Mouse (Mus musculus): Measurements from ENCODE around the gene Htr3a. TPM values are rescaled to one million over a fixed set of nuclear protein-coding genes. Genes with fewer than 3 reads are reported as not detected.
A peak's percentile ranks its signal among the peaks of the same experiment; 100 is the strongest.

Gene Htr3a
- polyA plus RNA-seq (2014; fragmentation: Nextera tagmentation; extraction: Ambion mirVana) = 1.3 and 2.5 TPM in 2 replicates

- Histone ChIP-seq H3K4me2 (ENCODE audit: low read depth, low read length) (peak within 1 kb of the TSS; percentile 29), H3K4me3 (ENCODE audit: low read depth, low read length) (no peak within 1 kb of the TSS), H3K27me3 (ENCODE audit: control insufficient read depth, insufficient read depth, low read length) (no peaks in the 10 kb centered on the region), H3K9ac (replicated peaks; ENCODE audit: low read length) (no peak within 1 kb of the TSS), H3K4me1 (ENCODE audit: control insufficient read depth, insufficient read depth, low read length) (peaks cover 3% of the 10 kb centered on the region; the same call in 1 of the 2 replicates), H3K36me3 (replicated peaks; ENCODE audit: control insufficient read depth, insufficient read depth, low read depth, low read length) (no peaks in the 10 kb centered on the region), H3K9me3 (replicated peaks; ENCODE audit: control insufficient read depth, low read length) (no peaks in the 10 kb centered on the region), H3K27ac (replicated peaks; ENCODE audit: low read depth, low read length) (no peak within 1 kb of the TSS)
- ATAC-seq (replicated peaks; ENCODE audit: insufficient number of reproducible peaks, low FRiP score, low TSS enrichment, low read depth) = no peak; the same call in 1 of the 2 replicates
- WGBS = 2% methylated on average over 9 of the region's 9 CpGs
- DNase-seq (ENCODE audit: low spot score) = peak; percentile 79
Measured at GRCm38 (mm10) chr9:48910885-48911537, at the start of gene Htr3a. Htr3a (minus strand) TSS chr9:48911099.

GRCm38 (mm10) chr9:48947565-48947964, 36.7 kb upstream of the Htr3a start:
- no peaks in the 10 kb centered on the region for H3K27me3 ChIP-seq (ENCODE audit: control insufficient read depth, insufficient read depth, low read length)
- DNase-seq (ENCODE audit: low spot score) = no peak
- no peak overlapping the region for H3K4me2 ChIP-seq (ENCODE audit: low read depth, low read length)
- no peaks in the 10 kb centered on the region for H3K9me3 ChIP-seq (replicated peaks; ENCODE audit: control insufficient read depth, low read length)
- H3K9ac ChIP-seq (replicated peaks; ENCODE audit: low read length) = no peak overlapping the region
- no peak for ATAC-seq (replicated peaks; ENCODE audit: insufficient number of reproducible peaks, low FRiP score, low TSS enrichment, low read depth)
- no peak overlapping the region for H3K4me3 ChIP-seq (ENCODE audit: low read depth, low read length)
- 92% methylated on average over 4 of the region's 4 CpGs for WGBS
- H3K27ac ChIP-seq (replicated peaks; ENCODE audit: low read depth, low read length) = no peak overlapping the region
- no peaks in the 10 kb centered on the region for H3K4me1 ChIP-seq (ENCODE audit: control insufficient read depth, insufficient read depth, low read length)
- no peaks in the 10 kb centered on the region for H3K36me3 ChIP-seq (replicated peaks; ENCODE audit: control insufficient read depth, insufficient read depth, low read depth, low read length)

- no peaks in the 10 kb centered on the region for H3K4me1 ChIP-seq (ENCODE audit: control insufficient read depth, insufficient read depth, low read length)
- H3K27me3 ChIP-seq (ENCODE audit: control insufficient read depth, insufficient read depth, low read length) = no peaks in the 10 kb centered on the region
- ATAC-seq (replicated peaks; ENCODE audit: insufficient number of reproducible peaks, low FRiP score, low TSS enrichment, low read depth) = no peak
- no peaks in the 10 kb centered on the region for H3K36me3 ChIP-seq (replicated peaks; ENCODE audit: control insufficient read depth, insufficient read depth, low read depth, low read length)
- no peak overlapping the region for H3K4me3 ChIP-seq (ENCODE audit: low read depth, low read length)
- no peak for DNase-seq (ENCODE audit: low spot score)
- no peak overlapping the region for H3K27ac ChIP-seq (replicated peaks; ENCODE audit: low read depth, low read length)
- H3K9me3 ChIP-seq (replicated peaks; ENCODE audit: control insufficient read depth, low read length) = no peaks in the 10 kb centered on the region
- H3K4me2 ChIP-seq (ENCODE audit: low read depth, low read length) = no peak overlapping the region
- no peak overlapping the region for H3K9ac ChIP-seq (replicated peaks; ENCODE audit: low read length)
- 73% methylated on average over 1 of the region's 1 CpGs for WGBS
Measured at GRCm38 (mm10) chr9:48942349-48942748, 31.4 kb upstream of the Htr3a start.

GRCm38 (mm10) chr9:48929436-48929835, 18.5 kb upstream of the Htr3a start:
- H3K4me1 ChIP-seq (ENCODE audit: control insufficient read depth, insufficient read depth, low read length) = no peaks in the 10 kb centered on the region
- H3K27me3 ChIP-seq (ENCODE audit: control insufficient read depth, insufficient read depth, low read length) = no peaks in the 10 kb centered on the region
- WGBS = 85% methylated on average over 5 of the region's 5 CpGs
- no peak overlapping the region for H3K27ac ChIP-seq (replicated peaks; ENCODE audit: low read depth, low read length)
- no peaks in the 10 kb centered on the region for H3K9me3 ChIP-seq (replicated peaks; ENCODE audit: control insufficient read depth, low read length)
- ATAC-seq (replicated peaks; ENCODE audit: insufficient number of reproducible peaks, low FRiP score, low TSS enrichment, low read depth) (no peak), DNase-seq (ENCODE audit: low spot score) (no peak)
- H3K4me3 ChIP-seq (ENCODE audit: low read depth, low read length) = no peak overlapping the region
- no peaks in the 10 kb centered on the region for H3K36me3 ChIP-seq (replicated peaks; ENCODE audit: control insufficient read depth, insufficient read depth, low read depth, low read length)
- H3K4me2 ChIP-seq (ENCODE audit: low read depth, low read length) = no peak overlapping the region
- no peak overlapping the region for H3K9ac ChIP-seq (replicated peaks; ENCODE audit: low read length)

GRCm38 (mm10) chr9:48928781-48929180, 17.9 kb upstream of the Htr3a start:
- no peak overlapping the region for H3K4me3 ChIP-seq (ENCODE audit: low read depth, low read length)
- no peak overlapping the region for H3K9ac ChIP-seq (replicated peaks; ENCODE audit: low read length)
- H3K4me2 ChIP-seq (ENCODE audit: low read depth, low read length) = no peak overlapping the region
- WGBS = 63% methylated on average over 3 of the region's 3 CpGs
- no peak overlapping the region for H3K27ac ChIP-seq (replicated peaks; ENCODE audit: low read depth, low read length)
- no peak for DNase-seq (ENCODE audit: low spot score)
- no peaks in the 10 kb centered on the region for H3K36me3 ChIP-seq (replicated peaks; ENCODE audit: control insufficient read depth, insufficient read depth, low read depth, low read length)
- no peaks in the 10 kb centered on the region for H3K27me3 ChIP-seq (ENCODE audit: control insufficient read depth, insufficient read depth, low read length)
- ATAC-seq (replicated peaks; ENCODE audit: insufficient number of reproducible peaks, low FRiP score, low TSS enrichment, low read depth) = no peak
- no peaks in the 10 kb centered on the region for H3K4me1 ChIP-seq (ENCODE audit: control insufficient read depth, insufficient read depth, low read length)
- H3K9me3 ChIP-seq (replicated peaks; ENCODE audit: control insufficient read depth, low read length) = no peaks in the 10 kb centered on the region

GRCm38 (mm10) chr9:48916011-48916788, 5.3 kb upstream of the Htr3a start:
- Histone ChIP-seq H3K4me1 (ENCODE audit: control insufficient read depth, insufficient read depth, low read length) (no peaks in the 10 kb centered on the region), H3K4me3 (ENCODE audit: low read depth, low read length) (no peak overlapping the region), H3K4me2 (ENCODE audit: low read depth, low read length) (no peak overlapping the region), H3K27ac (replicated peaks; ENCODE audit: low read depth, low read length) (no peak overlapping the region), H3K9me3 (replicated peaks; ENCODE audit: control insufficient read depth, low read length) (no peaks in the 10 kb centered on the region), H3K9ac (replicated peaks; ENCODE audit: low read length) (no peak overlapping the region), H3K36me3 (replicated peaks; ENCODE audit: control insufficient read depth, insufficient read depth, low read depth, low read length) (no peaks in the 10 kb centered on the region), H3K27me3 (ENCODE audit: control insufficient read depth, insufficient read depth, low read length) (no peaks in the 10 kb centered on the region)
- 68% methylated on average over 18 of the region's 18 CpGs for WGBS
- DNase-seq (ENCODE audit: low spot score) (peak; percentile 5), ATAC-seq (replicated peaks; ENCODE audit: insufficient number of reproducible peaks, low FRiP score, low TSS enrichment, low read depth) (no peak)

GRCm38 (mm10) chr9:48904421-48904820, 6.5 kb downstream of the Htr3a start:
- Histone ChIP-seq H3K4me3 (ENCODE audit: low read depth, low read length) (no peak overlapping the region), H3K4me1 (ENCODE audit: control insufficient read depth, insufficient read depth, low read length) (no peaks in the 10 kb centered on the region)
- ATAC-seq (replicated peaks; ENCODE audit: insufficient number of reproducible peaks, low FRiP score, low TSS enrichment, low read depth) = no peak

GRCm38 (mm10) chr9:48903766-48904165, 7.1 kb downstream of the Htr3a start:
- H3K4me1 ChIP-seq (ENCODE audit: control insufficient read depth, insufficient read depth, low read length) = no peaks in the 10 kb centered on the region
- no peaks in the 10 kb centered on the region for H3K36me3 ChIP-seq (replicated peaks; ENCODE audit: control insufficient read depth, insufficient read depth, low read depth, low read length)
- H3K27ac ChIP-seq (replicated peaks; ENCODE audit: low read depth, low read length) = no peak overlapping the region
- 67% methylated on average over 2 of the region's 2 CpGs for WGBS
- ATAC-seq (replicated peaks; ENCODE audit: insufficient number of reproducible peaks, low FRiP score, low TSS enrichment, low read depth) = no peak
- no peaks in the 10 kb centered on the region for H3K27me3 ChIP-seq (ENCODE audit: control insufficient read depth, insufficient read depth, low read length)
- no peak overlapping the region for H3K4me3 ChIP-seq (ENCODE audit: low read depth, low read length)
- no peak for DNase-seq (ENCODE audit: low spot score)
- H3K4me2 ChIP-seq (ENCODE audit: low read depth, low read length) = no peak overlapping the region
- no peak overlapping the region for H3K9ac ChIP-seq (replicated peaks; ENCODE audit: low read length)
- no peaks in the 10 kb centered on the region for H3K9me3 ChIP-seq (replicated peaks; ENCODE audit: control insufficient read depth, low read length)

More at GRCm38 (mm10) chr9:48904421-48904820, 6.5 kb downstream of the Htr3a start:
- 78% methylated on average over 5 of the region's 5 CpGs for WGBS
- no peak overlapping the region for H3K4me2 ChIP-seq (ENCODE audit: low read depth, low read length)
- no peaks in the 10 kb centered on the region for H3K27me3 ChIP-seq (ENCODE audit: control insufficient read depth, insufficient read depth, low read length)
- H3K9me3 ChIP-seq (replicated peaks; ENCODE audit: control insufficient read depth, low read length) = no peaks in the 10 kb centered on the region
- H3K9ac ChIP-seq (replicated peaks; ENCODE audit: low read length) = no peak overlapping the region
- no peak overlapping the region for H3K27ac ChIP-seq (replicated peaks; ENCODE audit: low read depth, low read length)
- H3K36me3 ChIP-seq (replicated peaks; ENCODE audit: control insufficient read depth, insufficient read depth, low read depth, low read length) = no peaks in the 10 kb centered on the region
- DNase-seq (ENCODE audit: low spot score) = no peak

Data from embryonic facial prominence, embryonic 11.5 days (tissue).